Comparison of ENCODE assay signal across 9 mouse cellular contexts in genomic region chr17:13758586-13758985, GRCm38 (mm10). TPM values are rescaled to one million over a fixed set of nuclear protein-coding genes. Genes with fewer than 3 reads are reported as not detected.
A peak's percentile ranks its signal among the peaks of the same experiment; 100 is the strongest.
DNase-seq lines count a peak whose midpoint lies in the region; ATAC-seq and TF ChIP-seq lines count a peak whose summit lies in the region.
"Had no signal": no experiment of that assay in that cellular context is flagged by ENCODE, and none has a peak within 500 bp of the region (broad histone marks: within the 10 kb centered on the region; RNA-seq: fewer than 3 reads in every experiment).

No protein-coding gene starts in this region.

- peak overlapping the region; percentile 96 for H3K27ac ChIP-seq in heart, embryonic 15.5 days
- H3K27ac ChIP-seq in forebrain, embryonic 15.5 days (replicated peaks): peak overlapping the region; percentile 98
- peak overlapping the region; percentile 95 for H3K27ac ChIP-seq in midbrain, embryonic 10.5 days (replicated peaks)
- H3K27ac ChIP-seq: macrophage had no signal

- no peaks in the 10 kb centered on the region for H3K27me3 ChIP-seq in heart, embryonic 15.5 days
- no peaks in the 10 kb centered on the region for H3K27me3 ChIP-seq in forebrain, embryonic 15.5 days
- H3K27me3 ChIP-seq in midbrain, embryonic 10.5 days (ENCODE audit: low read depth, poor library complexity, severe bottlenecking): no peaks in the 10 kb centered on the region

- ATAC-seq in heart, embryonic 15.5 days (replicated peaks; ENCODE audit: insufficient number of reproducible peaks, insufficient read depth, low FRiP score, low read depth): no peak
- no peak for ATAC-seq in forebrain, embryonic 15.5 days (replicated peaks)

- H3K36me3 ChIP-seq in heart, embryonic 15.5 days: no peaks in the 10 kb centered on the region
- H3K36me3 ChIP-seq in forebrain, embryonic 15.5 days: no peaks in the 10 kb centered on the region
- H3K36me3 ChIP-seq in midbrain, embryonic 10.5 days: no peaks in the 10 kb centered on the region

- peak overlapping the region; percentile 97 for H3K4me3 ChIP-seq in heart, embryonic 15.5 days
- H3K4me3 ChIP-seq in forebrain, embryonic 15.5 days: peak overlapping the region; percentile 97
- peak overlapping the region; percentile 96 for H3K4me3 ChIP-seq in midbrain, embryonic 10.5 days

- 81% methylated on average over 7 of the region's 7 CpGs for WGBS in heart, embryonic 15.5 days
- WGBS in forebrain, embryonic 15.5 days: 12% methylated on average over 7 of the region's 7 CpGs
- 38% methylated on average over 7 of the region's 7 CpGs for WGBS in midbrain, embryonic 10.5 days

- peaks cover 21% of the 10 kb centered on the region for H3K4me1 ChIP-seq in heart, embryonic 15.5 days (replicated peaks)
- H3K4me1 ChIP-seq in forebrain, embryonic 15.5 days: peaks cover 33% of the 10 kb centered on the region
- H3K4me1 ChIP-seq in midbrain, embryonic 10.5 days: peaks cover 37% of the 10 kb centered on the region

- peak overlapping the region; percentile 91; the same call in 1 of the 2 replicates for H3K9ac ChIP-seq in heart, embryonic 15.5 days
- H3K9ac ChIP-seq in forebrain, embryonic 15.5 days (replicated peaks): peak overlapping the region; percentile 99

- no peak for DNase-seq in heart, postnatal 4 days
- DNase-seq in brain, embryonic 14.5 days (ENCODE audit: low read depth): peak; percentile 63
- DNase-seq in midbrain, embryonic 10.5 days (ENCODE audit: low spot score): no peak
- no peak for DNase-seq in spleen, adult 12 weeks (ENCODE audit: low spot score)
- no peak for DNase-seq in c-Kit-positive CD71-positive TER-119-positive erythroid progenitor cells, embryonic 14.5 days (ENCODE audit: low spot score)
- DNase-seq in frontal cortex, postnatal 10 days (ENCODE audit: low spot score in 2 of 2): no peak

- H3K4me2 ChIP-seq in heart, embryonic 15.5 days: peak overlapping the region; percentile 94
- peak overlapping the region; percentile 50 for H3K4me2 ChIP-seq in forebrain, embryonic 15.5 days (replicated peaks)

- TF ChIP-seq CTCF in brain, embryonic 14.5 days (IDR thresholded peaks at IDR 0.05; ENCODE audit: borderline replicate concordance, extremely low read depth, insufficient read depth, insufficient read length): no peak

- no peak for TF ChIP-seq POLR2A in brain, embryonic 14.5 days (IDR thresholded peaks at IDR 0.05; ENCODE audit: borderline replicate concordance, extremely low read depth, insufficient read depth, insufficient read length, poor library complexity, severe bottlenecking)

- no peaks in the 10 kb centered on the region for H3K9me3 ChIP-seq in heart, embryonic 15.5 days (replicated peaks)
- no peaks in the 10 kb centered on the region for H3K9me3 ChIP-seq in forebrain, embryonic 15.5 days
- H3K9me3 ChIP-seq in midbrain, embryonic 10.5 days (replicated peaks): no peaks in the 10 kb centered on the region

RNA-seq across cellular contexts. Expression of gene Afdn, which starts 1.8 kb away (rescaled TPM):
- 54.1 and 68.7 TPM in 2 replicates for polyA plus RNA-seq in heart, embryonic 15.5 days (2015; fragmentation: Nextera tagmentation; extraction: Ambion mirVana)
- total RNA-seq in heart, postnatal 4 days (2021): 100 to 1,000 TPM in 1 of 2 experiments, 10 to 100 TPM in 1; 90.0 to 105 TPM
- 103 and 138 TPM in 2 replicates for polyA plus RNA-seq in brain, embryonic 14.5 days (2012; rRNA removed)
- 179 and 191 TPM in 2 replicates for polyA plus RNA-seq in forebrain, embryonic 15.5 days (2015; fragmentation: Nextera tagmentation; extraction: Ambion mirVana)
- 72.1 and 73.1 TPM in 2 replicates for polyA plus RNA-seq in midbrain, embryonic 10.5 days (2016; fragmentation: Nextera tagmentation; extraction: Ambion mirVana)

RNA-seq across cellular contexts. Expression of gene Tcte2, which starts 3.0 kb away (rescaled TPM):
- 3.7 and 4.2 TPM in 2 replicates for polyA plus RNA-seq in heart, embryonic 15.5 days (2015; fragmentation: Nextera tagmentation; extraction: Ambion mirVana)
- total RNA-seq in heart, postnatal 4 days (2021): 1 to 10 TPM; 4.7 to 5.2 TPM
- 15.3 and 18.4 TPM in 2 replicates for polyA plus RNA-seq in brain, embryonic 14.5 days (2012; rRNA removed)
- 23.5 and 27.8 TPM in 2 replicates for polyA plus RNA-seq in forebrain, embryonic 15.5 days (2015; fragmentation: Nextera tagmentation; extraction: Ambion mirVana)
- 5.6 and 6.1 TPM in 2 replicates for polyA plus RNA-seq in midbrain, embryonic 10.5 days (2016; fragmentation: Nextera tagmentation; extraction: Ambion mirVana)
- polyA plus RNA-seq: macrophage had no signal
